Mouse (Mus musculus): Measurements from ENCODE around the gene Smim11. TPM values are rescaled to one million over a fixed set of nuclear protein-coding genes. Genes with fewer than 3 reads are reported as not detected.

Gene Smim11
- polyA plus RNA-seq, 1 experiment, result 50.5 TPM

GRCm38 (mm10) chr16:92340612-92341511 is 39.8 kb downstream of the Smim11 start:
- Histone ChIP-seq H3K4me1 (ENCODE audit: control insufficient read depth, insufficient read depth, low read length) (peaks cover 3% of the 10 kb centered on the region), H3K27ac (ENCODE audit: insufficient read depth, low read length) (no peak overlapping the region), H3K4me3 (ENCODE audit: insufficient read depth, low read length) (peak overlapping the region; percentile 32; the same call in 1 of the 2 replicates)
- TF ChIP-seq POLR2A (IDR thresholded peaks at IDR 0.05; ENCODE audit: low read depth, low read length) (no peak), CTCF (IDR thresholded peaks at IDR 0.05; ENCODE audit: borderline replicate concordance, insufficient read depth, low read length) (0 out of 2 replicates have a peak, but pooled peaks have one; percentile 21)

- no peak overlapping the region for H3K4me3 ChIP-seq (ENCODE audit: insufficient read depth, low read length)
- peaks cover 5% of the 10 kb centered on the region for H3K4me1 ChIP-seq (ENCODE audit: control insufficient read depth, insufficient read depth, low read length)
- TF ChIP-seq POLR2A (IDR thresholded peaks at IDR 0.05; ENCODE audit: low read depth, low read length), result no peak
- no peak for TF ChIP-seq CTCF (IDR thresholded peaks at IDR 0.05; ENCODE audit: borderline replicate concordance, insufficient read depth, low read length)
- H3K27ac ChIP-seq (ENCODE audit: insufficient read depth, low read length), result no peak overlapping the region
Observed at GRCm38 (mm10) chr16:92345177-92345576, 44.1 kb downstream of the Smim11 start.

- Histone ChIP-seq H3K4me1 (ENCODE audit: control insufficient read depth, insufficient read depth, low read length) (0 out of 2 replicates have a peak, but pooled peaks cover 2% of the 10 kb centered on the region), H3K4me3 (ENCODE audit: insufficient read depth, low read length) (no peak overlapping the region), H3K27ac (ENCODE audit: insufficient read depth, low read length) (no peak overlapping the region)
- TF ChIP-seq CTCF (IDR thresholded peaks at IDR 0.05; ENCODE audit: borderline replicate concordance, insufficient read depth, low read length) (no peak), POLR2A (IDR thresholded peaks at IDR 0.05; ENCODE audit: low read depth, low read length) (no peak)
Observed at GRCm38 (mm10) chr16:92346297-92346916, 45.3 kb downstream of the Smim11 start.

GRCm38 (mm10) chr16:92348941-92349340 is 47.9 kb downstream of the Smim11 start:
- TF ChIP-seq POLR2A (IDR thresholded peaks at IDR 0.05; ENCODE audit: low read depth, low read length) (no peak), CTCF (IDR thresholded peaks at IDR 0.05; ENCODE audit: borderline replicate concordance, insufficient read depth, low read length) (no peak)
- no peak overlapping the region for H3K27ac ChIP-seq (ENCODE audit: insufficient read depth, low read length)
- no peak overlapping the region for H3K4me3 ChIP-seq (ENCODE audit: insufficient read depth, low read length)
- H3K4me1 ChIP-seq (ENCODE audit: control insufficient read depth, insufficient read depth, low read length), result 0 out of 2 replicates have a peak, but pooled peaks cover 2% of the 10 kb centered on the region

- TF ChIP-seq CTCF (IDR thresholded peaks at IDR 0.05; ENCODE audit: borderline replicate concordance, insufficient read depth, low read length) (no peak), POLR2A (IDR thresholded peaks at IDR 0.05; ENCODE audit: low read depth, low read length) (no peak)
- H3K4me1 ChIP-seq (ENCODE audit: control insufficient read depth, insufficient read depth, low read length), result 0 out of 2 replicates have a peak, but pooled peaks cover 2% of the 10 kb centered on the region
- H3K27ac ChIP-seq (ENCODE audit: insufficient read depth, low read length), result no peak overlapping the region
- H3K4me3 ChIP-seq (ENCODE audit: insufficient read depth, low read length), result no peak overlapping the region
Observed at GRCm38 (mm10) chr16:92353295-92353694, 52.2 kb downstream of the Smim11 start.

GRCm38 (mm10) chr16:92353897-92354296 is 52.8 kb downstream of the Smim11 start:
- no peak overlapping the region for H3K4me3 ChIP-seq (ENCODE audit: insufficient read depth, low read length)
- H3K4me1 ChIP-seq (ENCODE audit: control insufficient read depth, insufficient read depth, low read length), result 0 out of 2 replicates have a peak, but pooled peaks cover 2% of the 10 kb centered on the region

GRCm38 (mm10) chr16:92355366-92355765 is 54.3 kb downstream of the Smim11 start:
- H3K4me3 ChIP-seq (ENCODE audit: insufficient read depth, low read length), result no peak overlapping the region
- TF ChIP-seq CTCF (IDR thresholded peaks at IDR 0.05; ENCODE audit: borderline replicate concordance, insufficient read depth, low read length) (no peak), POLR2A (IDR thresholded peaks at IDR 0.05; ENCODE audit: low read depth, low read length) (no peak)
- no peak overlapping the region for H3K27ac ChIP-seq (ENCODE audit: insufficient read depth, low read length)
- no peaks in the 10 kb centered on the region for H3K4me1 ChIP-seq (ENCODE audit: control insufficient read depth, insufficient read depth, low read length)

More at GRCm38 (mm10) chr16:92353897-92354296, 52.8 kb downstream of the Smim11 start:
- no peak overlapping the region for H3K27ac ChIP-seq (ENCODE audit: insufficient read depth, low read length)
- TF ChIP-seq POLR2A (IDR thresholded peaks at IDR 0.05; ENCODE audit: low read depth, low read length) (no peak), CTCF (IDR thresholded peaks at IDR 0.05; ENCODE audit: borderline replicate concordance, insufficient read depth, low read length) (no peak)

GRCm38 (mm10) chr16:92355982-92356381 is 54.9 kb downstream of the Smim11 start:
- H3K4me1 ChIP-seq (ENCODE audit: control insufficient read depth, insufficient read depth, low read length), result no peaks in the 10 kb centered on the region
- no peak overlapping the region for H3K4me3 ChIP-seq (ENCODE audit: insufficient read depth, low read length)
- H3K27ac ChIP-seq (ENCODE audit: insufficient read depth, low read length), result no peak overlapping the region
- TF ChIP-seq POLR2A (IDR thresholded peaks at IDR 0.05; ENCODE audit: low read depth, low read length), result no peak
- TF ChIP-seq CTCF (IDR thresholded peaks at IDR 0.05; ENCODE audit: borderline replicate concordance, insufficient read depth, low read length), result no peak

GRCm38 (mm10) chr16:92357023-92357422 is 55.9 kb downstream of the Smim11 start:
- no peak for TF ChIP-seq CTCF (IDR thresholded peaks at IDR 0.05; ENCODE audit: borderline replicate concordance, insufficient read depth, low read length)
- no peak for TF ChIP-seq POLR2A (IDR thresholded peaks at IDR 0.05; ENCODE audit: low read depth, low read length)
- Histone ChIP-seq H3K4me3 (ENCODE audit: insufficient read depth, low read length) (no peak overlapping the region), H3K27ac (ENCODE audit: insufficient read depth, low read length) (no peak overlapping the region), H3K4me1 (ENCODE audit: control insufficient read depth, insufficient read depth, low read length) (no peaks in the 10 kb centered on the region)
